Mouse (Mus musculus) embryonic stem cell, embryonic (primary cell): Measurements from ENCODE around the gene Sinhcaf.

Source experiments
- CTCF ChIA-PET, 4 experiments: fragments of 300-600 bp in 2 of 4; fragments of 350-600 bp in 2 of 4; sonication (Branson Sonifier 250); formaldehyde crosslinking; loops; one replicate each; lab custom pipeline; 2022; ENCODE audit warnings: inconsistent platforms in 2 of 4; lab: Charles Lee
- POLR2A ChIA-PET, 4 experiments: fragments of 300-600 bp in 2 of 4; fragments of 350-600 bp in 2 of 4; sonication (Branson Sonifier 250); formaldehyde crosslinking; loops; one replicate each; lab custom pipeline; 2022; ENCODE audit warnings: antibody characterized with exemption in 4 of 4, inconsistent platforms in 1 of 4; lab: Charles Lee

The Sinhcaf gene

GRCm38 (mm10) chr6:148959540-148960238, 13.4 kb upstream of the Sinhcaf start:
- ChIA-PET POLR2A (interaction anchor here in 3 of 4 experiments (0.7 to 9.7 kb wide), 17 partner anchors 10 to 606 kb away, joined by 3 to 447 read pairs (median 6); partner anchors contain the start of genes Sinhcaf (in 3 of the 3) and Caprin2 (in 1 of the 3)), CTCF (interaction anchor here (0.7 to 3.0 kb wide), 6 partner anchors 13 to 107 kb away, joined by 3 to 12 read pairs (median 4); partner anchors contain the start of genes Caprin2 (in 1 of the 4) and Sinhcaf (in 1 of the 4))

- POLR2A ChIA-PET = interaction anchor here (0.6 to 9.7 kb wide), 17 partner anchors 8 to 459 kb away, joined by 3 to 447 read pairs (median 15); partner anchors contain the start of gene Sinhcaf (in 3 of the 4)
- CTCF ChIA-PET = interaction anchor here (0.6 to 3.0 kb wide), 9 partner anchors 9 to 235 kb away, joined by 3 to 12 read pairs (median 3); partner anchors contain the start of gene Caprin2 (in 1 of the 4)
Measured at GRCm38 (mm10) chr6:148958712-148959111, 12.4 kb upstream of the Sinhcaf start.

GRCm38 (mm10) chr6:148957046-148957445, 10.8 kb upstream of the Sinhcaf start:
- CTCF ChIA-PET = interaction anchor here (0.5 to 2.1 kb wide), 9 partner anchors 9 to 131 kb away, joined by 3 to 7 read pairs (median 3); partner anchors contain the start of gene Sinhcaf (in 1 of the 4)
- POLR2A ChIA-PET = interaction anchor here (0.6 to 9.7 kb wide), 62 partner anchors 8 to 746 kb away, joined by 3 to 447 read pairs (median 6); partner anchors contain the start of genes Caprin2 (in 3 of the 4), Sinhcaf (in 3 of the 4), Dennd5b (in 2 of the 4) and Ergic2 (in 2 of the 4)

- ChIA-PET POLR2A (interaction anchor here (0.6 to 9.7 kb wide), 48 partner anchors 9 to 1001 kb away, joined by 3 to 447 read pairs (median 5); partner anchors contain the start of genes Sinhcaf (in 3 of the 4), Caprin2 (in 2 of the 4), Resf1 (in 2 of the 4) and Dennd5b (in 1 of the 4)), CTCF (interaction anchor here in 2 of 4 experiments (0.6 to 1.4 kb wide), 4 partner anchors 10 to 378 kb away, joined by 3 to 7 read pairs (median 4); partner anchors contain the start of gene Sinhcaf (in 1 of the 2))
Measured at GRCm38 (mm10) chr6:148955641-148956420, 9.6 kb upstream of the Sinhcaf start.

- POLR2A ChIA-PET = interaction anchor here (0.6 to 21.1 kb wide), 54 partner anchors 8 to 593 kb away, joined by 3 to 447 read pairs (median 5); partner anchors contain the start of genes Caprin2 (in 3 of the 4), Dennd5b (in 2 of the 4), Ipo8 (in 2 of the 4) and Amn1 (in 1 of the 4)
- CTCF ChIA-PET = interaction anchor here in 2 of 4 experiments (1.0 to 1.4 kb wide), 5 partner anchors 8 to 46 kb away, joined by 3 to 7 read pairs (median 4); no protein-coding TSS in a partner anchor
Measured at GRCm38 (mm10) chr6:148946881-148947405, 676 bp upstream of the Sinhcaf start.

- CTCF ChIA-PET = interaction anchor here in 3 of 4 experiments (0.6 to 1.3 kb wide), 7 partner anchors 9 to 19 kb away, joined by 3 to 7 read pairs (median 4); no protein-coding TSS in a partner anchor
- POLR2A ChIA-PET = interaction anchor here (0.6 to 21.1 kb wide), 62 partner anchors 8 to 1869 kb away, joined by 3 to 447 read pairs (median 4); partner anchors contain the start of genes Caprin2 (in 3 of the 4), Dennd5b (in 2 of the 4), Ipo8 (in 2 of the 4) and Amn1 (in 1 of the 4)
Measured at GRCm38 (mm10) chr6:148945509-148946408, 508 bp downstream of the Sinhcaf start.

GRCm38 (mm10) chr6:148944767-148945508, 1.3 kb downstream of the Sinhcaf start:
- POLR2A ChIA-PET = interaction anchor here (0.7 to 21.1 kb wide), 20 partner anchors 10 to 730 kb away, joined by 3 to 447 read pairs (median 6); partner anchors contain the start of gene Caprin2 (in 1 of the 4)

GRCm38 (mm10) chr6:148944344-148944766, 1.9 kb downstream of the Sinhcaf start:
- ChIA-PET CTCF (interaction anchor here in 1 of 4 experiments (0.6 kb wide), 1 partner anchor 78 kb away, joined by 4 read pairs; no protein-coding TSS in a partner anchor), POLR2A (interaction anchor here (0.9 to 21.1 kb wide), 15 partner anchors 9 to 49 kb away, joined by 3 to 447 read pairs (median 43); partner anchors contain the start of gene Caprin2 (in 1 of the 4))

More at GRCm38 (mm10) chr6:148944767-148945508, 1.3 kb downstream of the Sinhcaf start:
- CTCF ChIA-PET = interaction anchor here in 2 of 4 experiments (0.6 kb wide), 2 partner anchors 10 to 78 kb away, joined by 4 to 5 read pairs; no protein-coding TSS in a partner anchor

GRCm38 (mm10) chr6:148943695-148944094, 2.6 kb downstream of the Sinhcaf start:
- POLR2A ChIA-PET = interaction anchor here (1.4 to 21.1 kb wide), 11 partner anchors 9 to 50 kb away, joined by 3 to 447 read pairs (median 84); partner anchors contain the start of gene Caprin2 (in 1 of the 4)
- CTCF ChIA-PET = no interaction called here

- ChIA-PET POLR2A (interaction anchor here (0.7 to 21.1 kb wide), 16 partner anchors 7 to 177 kb away, joined by 3 to 447 read pairs (median 28); partner anchors contain the start of gene Caprin2 (in 1 of the 4)), CTCF (interaction anchor here in 3 of 4 experiments (0.5 to 1.3 kb wide), 7 partner anchors 15 to 177 kb away, joined by 3 to 5 read pairs (median 3); no protein-coding TSS in a partner anchor)
Measured at GRCm38 (mm10) chr6:148942406-148942805, 3.9 kb downstream of the Sinhcaf start.

- ChIA-PET POLR2A (interaction anchor here (1.0 to 21.1 kb wide), 14 partner anchors 7 to 57 kb away, joined by 3 to 447 read pairs (median 48); no protein-coding TSS in a partner anchor), CTCF (interaction anchor here in 1 of 4 experiments (0.8 to 1.3 kb wide), 2 partner anchors 23 to 178 kb away, joined by 3 to 5 read pairs; no protein-coding TSS in a partner anchor)
Measured at GRCm38 (mm10) chr6:148941880-148942279, 4.4 kb downstream of the Sinhcaf start.

GRCm38 (mm10) chr6:148940383-148940782, 5.9 kb downstream of the Sinhcaf start:
- CTCF ChIA-PET = interaction anchor here in 2 of 4 experiments (0.5 to 1.4 kb wide), 5 partner anchors 11 to 583 kb away, joined by 3 to 6 read pairs (median 3); no protein-coding TSS in a partner anchor
- POLR2A ChIA-PET = interaction anchor here (0.7 to 21.1 kb wide), 23 partner anchors 8 to 1108 kb away, joined by 3 to 447 read pairs (median 4); partner anchors contain the start of genes Caprin2 (in 1 of the 4), Dennd5b (in 1 of the 4) and Ipo8 (in 1 of the 4)

GRCm38 (mm10) chr6:148937693-148938092, 8.6 kb downstream of the Sinhcaf start:
- POLR2A ChIA-PET = interaction anchor here (0.7 to 21.1 kb wide), 21 partner anchors 6 to 107 kb away, joined by 3 to 447 read pairs (median 7); partner anchors contain the start of genes Sinhcaf (in 3 of the 4), Caprin2 (in 2 of the 4) and Ipo8 (in 1 of the 4)
- CTCF ChIA-PET = interaction anchor here in 1 of 4 experiments (0.5 kb wide), 1 partner anchor 71 kb away, joined by 4 read pairs; no protein-coding TSS in a partner anchor

- POLR2A ChIA-PET = interaction anchor here in 3 of 4 experiments (0.5 to 21.1 kb wide), 20 partner anchors 9 to 571 kb away, joined by 3 to 447 read pairs (median 6); partner anchors contain the start of genes Sinhcaf (in 3 of the 3), Caprin2 (in 2 of the 3) and Ipo8 (in 1 of the 3)
- CTCF ChIA-PET = interaction anchor here in 2 of 4 experiments (0.6 to 1.1 kb wide), 2 partner anchors 59 to 814 kb away, joined by 3 read pairs; no protein-coding TSS in a partner anchor
Measured at GRCm38 (mm10) chr6:148934961-148935590, 11.2 kb downstream of the Sinhcaf start.
